Mouse (Mus musculus) right cerebral cortex, postnatal 36 days (tissue): ENCODE data around the gene Ocln.

Source experiments
- DNase-seq, 2 experiments: peaks; one replicate each; pipeline ENCODE4 v3.0.0; 2022; ENCODE audit warnings: low spot score in 2 of 2, mixed read lengths in 1 of 2

Ocln gene

DNA sequence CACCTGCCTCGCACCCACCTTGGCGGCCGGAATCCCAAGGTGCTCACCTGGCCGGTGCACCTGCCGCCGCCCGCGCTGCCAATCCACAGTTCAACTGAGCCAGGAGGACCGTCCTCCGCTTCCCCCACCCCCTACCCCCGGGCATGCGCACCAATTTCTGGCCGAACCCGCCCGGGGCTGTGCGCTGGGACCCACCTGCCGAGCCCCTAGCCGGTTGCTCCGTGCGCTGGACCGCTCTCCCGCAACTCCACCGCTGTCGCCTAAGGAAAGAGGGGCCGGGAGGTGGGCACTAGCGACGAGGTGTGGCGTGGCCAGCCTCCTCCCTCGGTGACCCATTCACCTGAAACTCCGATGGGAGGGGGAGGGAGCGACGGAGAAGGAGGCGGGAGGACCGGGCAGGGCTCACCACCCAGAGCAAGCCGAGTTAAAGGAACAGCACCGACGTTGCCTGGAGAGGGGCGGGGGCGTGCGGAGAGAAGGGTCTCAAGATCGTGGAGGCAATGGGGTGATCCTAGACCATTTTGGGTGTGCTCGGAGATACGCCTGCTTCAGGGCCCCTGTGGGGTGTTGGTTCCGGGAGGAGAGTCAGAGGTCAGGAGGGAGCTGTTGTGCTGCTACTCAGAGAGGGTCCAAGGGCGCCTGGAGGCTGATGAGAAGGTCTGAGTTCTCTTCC lies at the start of gene Ocln:
TSS of gene Ocln (minus strand) at position 350 of the 673 bp plus-strand sequence.
- DNase-seq, result peak in 1 of 2 experiments; percentile 7

DNA sequence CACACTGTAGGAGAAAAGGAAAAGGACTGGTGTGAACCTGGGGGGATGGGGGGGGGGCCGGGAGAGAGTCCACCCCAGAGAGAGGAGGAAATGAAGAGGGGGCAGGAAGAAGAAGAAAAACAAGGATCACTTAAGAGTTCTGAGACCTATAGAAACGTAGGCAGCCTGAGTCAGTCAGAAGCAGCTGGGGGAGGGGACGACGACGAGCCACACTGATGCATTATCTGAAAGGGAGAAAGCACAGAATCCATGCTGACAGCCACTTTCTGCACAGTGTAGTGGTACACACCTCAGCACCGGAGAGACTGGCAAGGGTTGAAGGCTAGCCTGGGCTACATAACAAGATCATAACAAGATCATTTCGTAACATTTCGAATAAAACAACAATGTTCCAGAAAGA lies 48.5 kb upstream of the Ocln start:
- no peak for DNase-seq

DNA sequence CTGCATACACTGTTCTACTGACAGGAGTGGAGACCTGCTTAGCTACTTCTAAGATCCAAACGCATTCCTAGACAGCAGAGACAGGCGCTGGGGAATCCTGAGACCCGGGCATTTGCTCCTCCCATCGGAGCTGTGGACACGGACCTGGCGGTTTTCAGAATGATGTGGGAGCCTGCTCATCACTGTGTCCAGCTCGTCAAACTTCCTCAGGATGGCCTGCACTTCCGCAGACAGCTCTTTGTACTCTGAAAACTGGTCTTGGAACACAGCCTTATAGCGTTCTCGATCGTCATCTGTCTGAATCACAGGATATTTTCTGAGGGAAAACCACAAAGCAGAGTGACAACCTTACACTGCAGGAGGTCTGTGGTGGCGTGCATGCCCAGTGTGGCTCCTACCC lies 47.8 kb upstream of the Ocln start:
- no peak for DNase-seq

DNA sequence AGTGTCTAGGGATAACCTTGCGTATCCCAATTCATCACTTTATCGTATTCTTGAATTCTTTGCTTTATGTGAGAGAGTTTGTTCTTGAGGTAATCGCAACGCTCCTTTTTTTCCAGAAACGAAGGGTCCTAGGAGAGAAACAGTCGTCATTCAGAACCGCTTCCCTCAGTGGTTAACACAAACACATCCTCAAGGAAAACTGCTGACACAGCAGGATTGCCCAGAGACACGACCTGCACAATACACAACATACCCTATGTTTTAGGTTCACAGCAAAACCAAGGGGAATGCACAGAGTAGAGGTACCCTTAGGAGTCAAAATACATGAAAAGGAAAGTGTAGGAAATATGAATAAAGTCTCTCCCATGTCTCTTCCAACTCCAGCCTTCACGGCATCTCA lies 44.8 kb upstream of the Ocln start:
- DNase-seq, result no peak

DNA sequence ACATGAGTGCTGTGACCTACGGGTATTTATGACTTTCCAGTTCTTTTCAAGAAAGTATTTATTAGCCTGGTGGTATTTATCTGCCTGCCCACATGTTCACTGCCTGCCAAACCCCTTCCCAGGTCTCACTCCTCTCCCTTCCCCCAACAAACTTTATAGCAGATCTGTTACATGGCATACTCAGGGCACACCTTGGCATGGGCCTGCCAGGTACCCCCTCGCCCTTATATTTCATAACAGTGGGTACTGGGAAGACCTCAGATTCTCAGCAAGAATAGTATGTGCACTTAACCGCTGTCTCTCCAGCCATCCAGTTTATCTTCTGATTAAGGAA lies 43.0 kb upstream of the Ocln start:
- no peak for DNase-seq

DNA sequence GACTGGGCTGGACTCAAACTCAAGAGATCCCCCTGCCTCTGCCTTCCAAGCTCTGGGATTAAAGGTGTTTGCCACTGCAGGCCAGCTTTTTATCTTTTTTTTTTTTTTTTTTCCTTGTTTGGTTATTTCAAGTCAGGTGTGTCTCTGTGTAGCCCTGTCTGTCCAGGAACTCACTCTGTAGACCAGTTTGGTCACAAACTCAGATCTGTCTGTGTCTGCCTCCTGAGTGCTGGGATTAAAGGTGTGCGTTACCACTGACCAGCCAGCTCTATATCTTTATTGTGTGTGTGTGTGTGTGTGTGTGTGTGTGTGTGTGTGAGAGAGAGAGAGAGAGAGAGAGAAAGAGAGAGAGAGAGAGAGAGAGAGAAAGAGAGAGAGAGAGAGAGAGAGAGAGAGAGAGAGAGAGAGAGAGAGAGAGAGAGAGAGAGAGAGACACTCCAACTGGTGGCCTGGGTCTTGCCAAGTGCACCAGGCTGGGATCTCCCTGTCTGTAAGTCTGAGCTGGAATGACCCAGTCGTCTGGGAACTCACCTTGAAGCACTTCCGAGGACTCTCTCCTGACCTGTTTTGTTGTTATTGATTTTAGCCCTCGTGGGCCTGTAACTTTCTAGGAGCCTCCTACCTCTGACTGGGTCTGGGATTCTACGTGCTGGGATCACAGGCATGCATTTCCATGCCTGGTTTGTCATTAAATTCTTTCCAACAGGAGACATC lies 42.5 kb upstream of the Ocln start:
- DNase-seq, result no peak

DNA sequence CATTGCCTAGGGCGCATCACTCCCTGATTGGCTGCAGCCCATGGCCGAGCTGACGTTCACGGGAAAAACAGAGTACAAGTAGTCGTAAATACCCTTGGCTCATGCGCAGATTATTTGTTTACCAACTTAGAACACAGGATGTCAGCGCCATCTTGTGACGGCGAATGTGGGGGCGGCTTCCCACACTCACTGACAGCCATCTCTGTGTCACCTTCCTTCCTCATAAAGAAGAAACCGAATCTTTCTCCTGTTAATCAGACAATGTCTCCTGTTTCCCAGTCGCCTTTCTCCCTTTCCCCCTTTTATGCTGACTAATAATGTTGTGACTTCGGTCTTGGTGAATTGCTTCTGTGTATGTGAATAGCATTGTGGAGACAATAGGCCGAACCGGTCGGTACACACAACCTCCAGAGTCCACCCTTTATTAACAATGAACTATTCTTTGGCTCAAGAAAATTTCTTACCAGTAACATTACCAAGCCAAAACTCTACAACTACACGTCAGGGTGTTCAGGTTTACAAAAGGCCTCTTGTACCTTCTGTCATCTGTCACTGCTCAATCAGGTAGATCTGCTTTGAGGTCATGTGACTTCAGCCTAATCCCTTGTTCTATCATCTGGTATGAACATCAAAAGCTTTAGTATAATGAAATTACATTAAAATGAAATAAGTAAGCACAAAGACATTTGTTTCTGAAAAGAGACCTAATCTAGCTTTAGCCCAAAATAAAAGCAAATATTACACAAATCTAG lies 41.7 kb upstream of the Ocln start:
- DNase-seq, result peak in 1 of 2 experiments; percentile 25

DNA sequence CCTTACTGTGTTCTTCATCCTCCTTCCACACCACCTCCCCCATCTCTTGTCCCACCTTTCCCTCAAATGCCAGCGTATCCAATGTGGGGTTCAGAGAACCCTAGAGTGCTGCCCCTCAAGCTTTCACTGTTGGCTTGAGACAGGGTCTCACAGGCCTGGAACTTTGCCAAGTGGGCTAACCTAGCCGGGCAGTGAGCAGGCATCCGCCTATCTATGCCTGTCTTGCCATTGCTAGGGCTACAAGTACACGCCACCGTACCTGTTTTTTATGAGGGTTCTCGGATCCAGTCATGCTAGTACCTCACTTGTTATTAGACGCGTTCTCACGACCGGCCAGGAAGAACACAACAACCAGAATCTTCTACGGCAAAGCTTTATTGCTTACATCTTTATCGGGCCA lies 36.1 kb upstream of the Ocln start:
- DNase-seq, result no peak

DNA sequence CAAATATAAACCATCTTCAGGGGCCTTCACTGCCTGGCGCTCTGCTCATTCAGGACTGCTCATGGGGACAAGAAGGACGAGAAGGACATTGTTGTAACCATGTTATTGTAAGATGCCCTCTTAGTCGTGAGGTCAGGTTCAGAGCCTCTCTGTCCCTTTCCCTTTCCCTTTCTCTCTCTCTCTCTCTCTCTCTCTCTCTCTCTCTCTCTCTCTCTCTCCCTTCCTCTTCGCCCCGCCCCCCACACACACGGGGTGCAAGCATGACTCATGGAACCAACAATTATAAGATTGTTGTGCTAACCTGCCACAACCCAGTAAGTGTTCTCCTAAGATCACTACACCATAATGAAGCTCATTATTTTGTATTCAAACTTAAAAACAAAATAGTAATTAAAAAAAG lies 29.6 kb upstream of the Ocln start:
- no peak for DNase-seq

DNA sequence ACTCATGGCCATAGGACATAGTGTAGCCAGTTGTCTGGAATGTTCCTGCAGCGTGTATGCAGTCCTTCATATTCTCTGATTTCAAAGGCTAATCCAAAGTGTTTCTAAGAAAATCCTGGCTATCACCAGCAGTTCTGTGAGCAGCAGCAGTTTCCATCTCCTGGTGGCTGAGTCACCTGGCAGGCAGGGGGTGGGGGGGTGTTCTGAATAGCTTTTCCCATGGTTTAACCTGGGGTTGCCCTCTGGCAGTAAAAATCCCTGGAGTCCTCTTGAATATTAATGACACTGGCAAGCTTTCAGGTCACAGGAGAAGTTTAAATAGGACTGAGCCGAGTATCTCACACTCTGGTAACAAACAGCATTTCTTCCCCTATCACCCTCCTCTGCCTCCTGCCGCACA lies 29.2 kb upstream of the Ocln start:
- DNase-seq, result no peak

DNA sequence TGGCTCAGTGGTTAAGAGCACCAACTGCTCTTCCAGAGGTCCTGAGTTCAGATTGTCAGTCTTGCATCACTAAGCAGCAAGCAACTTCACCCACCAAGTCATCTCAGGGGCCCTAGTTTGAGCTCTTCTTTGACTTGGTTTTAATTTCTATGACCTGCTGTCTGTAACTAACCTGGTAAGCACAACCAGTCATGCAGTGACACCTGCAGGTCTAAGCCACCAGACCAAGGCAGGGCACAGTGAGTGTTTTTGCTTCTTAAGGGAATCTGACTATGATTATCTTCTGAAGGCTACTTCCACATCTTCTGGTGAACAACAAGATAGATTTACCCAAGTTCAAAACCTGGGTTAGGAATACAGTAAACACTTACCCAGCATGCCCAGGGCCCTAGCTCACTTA lies 27.4 kb upstream of the Ocln start:
- DNase-seq, result no peak

DNA sequence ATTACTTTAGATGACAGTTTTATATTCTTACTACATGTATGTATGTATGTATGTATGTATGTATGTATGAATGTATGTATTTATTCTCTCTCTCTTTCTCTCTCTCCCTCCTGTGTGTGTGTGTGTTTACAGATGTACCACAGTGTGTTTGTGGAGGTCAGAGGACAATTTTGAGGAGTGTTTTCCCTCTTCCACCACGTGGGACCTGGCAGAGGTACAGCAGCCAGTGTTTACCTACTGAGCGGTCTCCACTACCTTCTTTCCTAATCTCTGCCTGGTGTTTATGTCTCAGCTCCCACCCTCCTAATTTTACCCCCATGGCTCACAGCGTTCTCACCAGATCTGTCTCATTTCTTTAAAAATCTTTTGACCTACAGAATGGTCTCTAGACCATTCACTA lies 26.7 kb upstream of the Ocln start:
- DNase-seq, result no peak

DNA sequence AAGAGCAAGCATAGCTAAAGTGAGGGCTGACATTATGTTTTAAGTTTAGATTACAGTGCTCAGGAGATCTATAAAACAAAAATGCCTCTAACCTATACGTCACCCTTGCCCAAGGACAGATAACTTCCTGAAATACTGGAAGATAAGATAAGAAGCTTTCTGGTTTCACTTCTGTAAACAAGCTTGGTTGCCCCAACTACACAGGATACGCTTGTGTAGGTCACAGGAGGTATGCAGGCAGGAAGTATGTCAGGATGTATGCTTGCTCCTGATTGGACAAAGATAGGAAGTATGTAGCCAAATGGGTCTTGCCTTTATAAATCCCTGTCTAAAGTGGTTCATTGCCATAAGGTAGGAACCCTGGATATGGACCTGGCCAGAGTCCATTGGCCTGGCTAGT lies 23.4 kb upstream of the Ocln start:
- no peak for DNase-seq

DNA sequence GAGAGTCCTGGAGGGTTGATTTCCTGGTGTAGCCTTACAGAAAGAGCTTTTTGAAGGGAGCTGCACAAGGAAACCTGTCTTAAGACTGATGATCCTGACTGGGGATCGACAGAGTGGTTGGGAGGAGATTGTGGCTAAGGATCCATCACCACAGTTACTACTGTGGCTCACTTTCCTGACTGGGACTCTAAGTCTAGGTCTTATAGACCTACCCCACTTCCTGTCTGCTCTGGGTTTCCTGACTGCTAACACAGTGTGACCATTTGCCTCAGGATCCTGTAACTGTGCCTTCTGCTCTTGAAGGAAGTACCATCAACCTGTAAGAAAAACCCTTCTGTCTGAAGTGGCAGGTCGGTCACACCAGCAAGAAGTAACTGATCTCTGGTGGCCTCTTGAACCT lies 18.2 kb upstream of the Ocln start:
- no peak for DNase-seq

DNA sequence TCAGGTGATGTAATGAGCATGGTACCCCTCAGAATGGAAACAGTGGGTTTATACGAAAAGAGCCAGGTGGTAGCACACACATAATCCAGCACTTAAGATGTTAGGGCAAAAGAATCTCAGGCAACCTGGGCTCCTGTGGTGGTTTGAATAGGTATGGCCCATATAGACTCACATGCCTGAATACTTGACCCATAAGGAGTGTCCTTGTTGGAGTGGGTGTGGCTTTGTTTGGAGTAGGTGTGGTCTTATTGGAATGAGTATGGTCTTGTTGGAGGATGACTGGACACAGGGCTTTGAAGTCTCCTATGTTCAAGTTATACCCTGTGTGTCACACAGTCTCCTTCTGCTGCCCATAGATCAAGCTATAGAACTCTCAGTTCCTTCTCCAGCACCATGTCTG lies 15.8 kb upstream of the Ocln start:
- no peak for DNase-seq

DNA sequence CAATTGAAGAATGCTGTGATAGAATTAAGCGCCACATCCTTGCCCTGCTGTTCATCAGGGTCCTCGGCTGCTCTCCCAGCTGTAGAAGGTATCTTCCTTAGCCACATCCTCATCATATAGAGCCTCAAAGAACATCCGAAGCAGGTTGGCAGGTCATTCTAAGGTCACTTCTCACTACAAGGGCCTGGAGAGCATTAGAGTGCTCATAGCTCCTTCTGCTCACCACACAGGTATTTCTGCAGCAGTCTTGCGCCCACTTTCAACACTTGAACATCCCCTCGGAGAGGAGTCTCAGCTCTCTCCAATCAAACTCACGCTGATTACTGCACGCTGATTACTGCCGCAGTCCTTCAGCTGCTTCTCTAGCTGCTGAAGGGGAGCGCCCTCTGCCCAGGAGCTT lies 6.9 kb upstream of the Ocln start:
- no peak for DNase-seq

DNA sequence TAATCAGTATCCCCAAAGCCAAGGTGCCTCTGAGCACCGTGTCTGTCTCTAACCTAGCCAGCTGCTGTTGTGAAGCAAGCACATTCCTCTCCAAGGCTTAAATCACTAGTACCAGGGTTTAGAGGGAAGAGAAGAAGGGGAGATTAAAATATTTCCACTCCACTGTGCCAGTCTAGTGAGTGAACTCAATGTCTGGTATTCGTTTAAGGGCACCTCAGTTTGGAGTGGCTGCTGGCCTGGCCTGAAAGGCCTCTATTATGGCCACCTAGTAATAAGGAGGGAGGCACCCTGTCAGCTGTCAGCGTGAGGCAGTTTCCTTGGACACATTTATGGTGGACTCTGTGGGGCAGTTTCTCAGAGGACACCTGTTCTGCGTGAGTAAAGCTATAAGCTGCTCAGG lies 4.5 kb upstream of the Ocln start:
- no peak for DNase-seq

DNA sequence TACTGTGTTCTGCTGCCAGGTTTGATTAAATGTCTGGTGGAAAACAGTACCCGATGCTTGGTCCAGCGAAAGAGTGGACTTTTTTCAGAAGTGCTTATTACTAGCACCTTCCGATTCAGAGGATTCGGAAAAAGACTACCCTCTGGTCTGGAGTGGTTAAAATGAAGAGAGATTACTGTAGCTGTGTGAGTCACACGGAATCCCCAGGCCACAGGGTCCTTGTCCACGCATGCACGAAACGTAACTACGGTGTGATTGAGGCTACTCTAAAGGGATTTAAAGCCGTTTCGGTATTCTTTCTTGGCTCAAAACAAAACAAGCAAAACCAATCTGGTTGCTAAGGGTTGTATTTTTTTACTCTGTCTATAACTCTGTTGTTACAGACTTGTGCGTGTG lies 522 bp upstream of the Ocln start:
- DNase-seq, result no peak

DNA sequence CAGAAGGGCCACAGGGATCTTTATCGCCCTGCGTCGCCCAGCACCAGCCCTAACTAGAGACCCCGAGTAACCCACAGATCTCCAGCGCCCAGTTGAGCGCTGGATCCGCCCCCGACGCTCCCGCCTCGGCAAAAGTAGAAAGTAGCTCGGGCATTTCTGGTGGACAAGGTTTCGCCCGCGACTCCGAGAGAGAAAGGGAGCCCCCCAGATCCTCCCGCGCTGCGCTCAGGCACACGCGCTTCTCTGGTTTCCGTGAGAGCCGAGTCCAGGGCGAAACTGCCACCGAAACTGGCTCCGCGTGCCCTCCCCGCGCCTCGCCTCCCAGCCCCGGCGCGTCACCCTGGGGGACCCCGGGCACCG lies 529 bp downstream of the Ocln start:
- DNase-seq, result no peak

DNA sequence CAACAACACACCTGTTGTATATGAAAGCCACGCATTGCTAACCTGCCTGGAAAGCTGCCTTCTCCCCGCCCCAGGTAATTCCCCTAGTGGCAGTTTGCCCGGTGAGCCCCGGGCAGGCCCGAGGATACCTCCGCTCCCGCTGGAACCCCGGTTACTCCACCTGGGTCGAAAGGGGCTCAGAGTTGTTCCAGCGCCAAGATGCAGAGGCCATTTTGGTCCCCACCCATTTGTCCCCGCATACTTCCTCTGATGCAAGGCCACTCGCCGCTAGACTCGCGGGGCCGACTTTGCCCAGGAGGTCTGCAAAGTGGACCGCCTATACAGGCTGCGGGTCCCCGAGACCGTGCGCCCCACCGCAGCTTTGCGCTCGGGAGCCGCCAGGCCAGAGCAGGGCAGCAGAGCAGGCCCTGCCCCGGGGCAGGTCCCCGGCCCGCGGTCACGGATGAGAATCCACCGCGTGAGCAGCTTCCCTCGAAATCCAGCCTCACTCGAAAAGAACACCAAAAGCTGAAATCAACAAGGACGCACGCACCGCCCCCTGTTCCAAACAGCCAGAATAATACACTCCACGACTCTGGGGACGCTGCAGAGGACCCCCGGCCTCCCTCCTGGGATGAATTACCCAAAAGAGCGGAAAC lies 1.0 kb downstream of the Ocln start:
- no peak for DNase-seq

DNA sequence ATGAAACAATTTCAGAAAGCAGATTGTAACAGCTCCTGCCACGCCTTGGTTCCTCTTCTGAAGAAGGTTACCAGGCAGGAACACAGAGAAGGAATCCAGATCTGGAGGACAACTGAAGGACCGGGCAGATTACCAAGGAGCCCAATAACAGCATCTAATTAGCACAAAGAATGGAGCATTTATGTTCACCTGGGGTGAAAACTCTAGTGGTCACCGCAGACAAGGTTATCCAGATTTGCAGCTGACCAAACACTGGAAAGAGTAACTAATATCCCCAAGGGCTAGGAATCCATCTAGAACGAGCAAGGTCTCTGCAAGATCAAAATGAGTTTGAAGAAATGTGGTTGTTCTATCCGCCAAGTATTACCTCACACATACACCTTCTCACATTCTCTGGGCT lies 5.2 kb downstream of the Ocln start:
- no peak for DNase-seq

DNA sequence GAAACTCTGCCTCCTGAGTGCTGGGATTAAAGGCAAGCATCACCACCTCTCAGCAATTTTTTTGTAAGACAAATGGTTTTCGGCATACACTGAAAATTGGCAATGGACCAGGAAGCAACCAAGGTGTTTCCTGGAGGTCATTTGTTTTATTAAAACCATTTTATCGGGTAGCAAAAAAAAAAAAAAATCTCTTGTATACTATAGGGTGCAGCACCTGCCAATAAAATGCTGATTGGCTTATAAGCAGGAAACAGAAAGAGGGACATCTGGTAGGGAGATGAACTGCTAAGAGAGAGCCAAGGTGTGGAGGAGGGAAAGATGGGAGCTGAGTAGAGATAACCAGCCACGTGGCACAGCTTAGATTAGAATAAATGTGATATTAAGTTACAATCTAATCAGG lies 7.0 kb downstream of the Ocln start:
- no peak for DNase-seq

DNA sequence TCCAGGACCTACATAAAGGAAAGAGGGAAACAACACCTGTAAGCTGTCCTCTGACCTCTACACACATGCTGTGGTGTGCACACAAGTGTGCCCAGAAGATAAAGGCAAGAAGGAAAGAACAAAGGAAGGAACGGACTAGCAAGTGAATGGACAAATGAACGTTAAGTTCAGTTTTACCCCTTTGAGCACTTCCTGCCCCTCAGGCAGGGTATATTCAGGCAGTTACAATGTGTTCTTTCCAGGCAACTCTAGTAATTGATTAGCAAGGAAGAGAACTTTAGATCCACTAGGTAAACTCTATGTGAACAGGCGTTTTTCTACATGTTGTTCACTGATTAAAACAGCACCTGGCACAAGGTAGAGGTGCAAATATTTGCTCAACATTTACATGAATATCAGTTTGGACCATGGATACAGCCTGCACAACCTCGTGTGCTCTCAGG lies 8.3 kb downstream of the Ocln start:
- DNase-seq, result no peak
